Mouse (Mus musculus) right cerebral cortex, postnatal 14 days (tissue): Measurements from ENCODE around the gene Kcna5.

Source experiments
- DNase-seq: peaks from one replicate; pipeline ENCODE4 v3.0.0; 2022

Kcna5 gene

GRCm38 (mm10) chr6:126535208-126535910, at the start of gene Kcna5:
Gene Kcna5, minus strand, starts transcription at chr6:126535412.
- peak; percentile 11 for DNase-seq

- no peak for DNase-seq
Measured at GRCm38 (mm10) chr6:126583075-126583474, 47.9 kb upstream of the Kcna5 start.

DNA sequence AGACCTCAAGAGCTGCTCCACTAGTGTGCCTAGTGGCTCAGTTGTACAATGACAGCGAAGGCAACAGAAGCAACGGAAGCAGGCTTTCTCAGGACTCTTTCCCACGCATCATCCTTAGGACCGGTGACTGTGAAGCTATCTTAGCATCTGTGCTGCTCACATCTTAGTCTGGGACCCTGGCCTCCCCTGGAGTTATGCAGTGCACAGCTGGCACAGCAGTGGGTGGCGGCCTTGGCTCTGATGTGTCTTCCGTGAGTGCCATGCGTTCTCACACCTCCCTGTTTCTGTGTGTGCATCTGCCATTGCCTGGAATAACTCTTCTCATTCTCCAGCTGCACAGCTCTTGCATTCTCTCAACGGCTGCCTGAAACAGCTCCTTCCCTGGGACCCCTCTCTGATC, 46.4 kb upstream of the Kcna5 start:
- peak; percentile 43 for DNase-seq

- no peak for DNase-seq
Measured at GRCm38 (mm10) chr6:126580571-126580970, 45.4 kb upstream of the Kcna5 start.

DNA sequence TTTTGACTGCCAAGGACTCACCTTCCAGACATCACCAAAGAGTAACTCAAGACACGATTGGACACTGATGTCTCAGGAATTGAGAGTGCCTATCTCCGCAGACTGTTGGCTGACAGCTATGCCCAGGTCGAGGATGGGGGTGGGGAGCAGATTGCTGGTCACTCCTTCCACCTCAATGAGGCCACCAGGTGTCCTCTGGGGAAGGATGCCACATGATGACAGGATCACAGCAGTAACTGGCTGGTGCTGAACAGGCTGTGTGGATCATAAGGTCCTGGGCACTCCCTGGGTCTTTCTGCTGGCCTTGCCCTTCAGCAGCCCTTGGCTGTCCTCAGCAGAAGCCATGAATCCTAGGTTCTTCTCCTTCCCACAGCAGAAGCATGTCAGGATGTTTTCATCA, 42.2 kb upstream of the Kcna5 start:
- DNase-seq = no peak

DNA sequence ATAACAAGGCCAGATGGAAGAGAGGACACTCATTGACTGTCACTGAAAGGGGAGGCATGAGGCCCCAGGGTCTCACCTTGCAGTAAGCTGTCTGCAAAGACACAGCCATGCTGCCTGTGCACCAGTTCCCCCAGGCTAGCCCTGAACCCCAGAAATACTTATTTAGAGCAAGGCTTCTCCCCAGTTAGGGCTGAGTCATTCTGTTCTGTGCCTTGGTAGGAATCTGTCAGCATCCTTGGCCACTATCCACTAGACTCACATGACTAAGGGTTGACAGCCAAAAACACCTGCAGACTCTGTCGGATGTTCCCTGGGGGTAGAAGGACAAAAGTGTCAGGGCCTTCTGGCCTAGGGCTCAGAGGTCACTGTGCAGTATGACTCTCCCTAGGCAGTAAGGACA, 41.4 kb upstream of the Kcna5 start:
- no peak for DNase-seq

DNA sequence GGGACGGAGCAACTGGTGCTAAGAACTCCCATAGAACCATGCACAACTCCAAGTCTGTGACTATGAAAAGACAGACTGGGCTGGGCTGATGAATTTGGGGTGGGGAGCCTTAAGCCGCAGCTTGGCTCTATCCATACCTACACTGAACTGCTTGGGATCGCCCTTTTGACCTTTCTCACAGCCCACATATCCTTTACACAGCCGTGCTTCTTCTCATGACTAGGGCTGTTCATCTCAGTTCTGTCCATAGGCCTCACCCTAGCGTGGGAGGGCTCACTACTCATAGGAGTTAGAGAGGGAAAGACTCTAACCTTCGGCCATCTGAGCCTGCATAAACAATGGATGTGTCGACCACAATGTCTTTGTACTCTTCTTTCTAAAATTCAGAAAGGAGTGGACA, 39.6 kb upstream of the Kcna5 start:
- DNase-seq = no peak

DNA sequence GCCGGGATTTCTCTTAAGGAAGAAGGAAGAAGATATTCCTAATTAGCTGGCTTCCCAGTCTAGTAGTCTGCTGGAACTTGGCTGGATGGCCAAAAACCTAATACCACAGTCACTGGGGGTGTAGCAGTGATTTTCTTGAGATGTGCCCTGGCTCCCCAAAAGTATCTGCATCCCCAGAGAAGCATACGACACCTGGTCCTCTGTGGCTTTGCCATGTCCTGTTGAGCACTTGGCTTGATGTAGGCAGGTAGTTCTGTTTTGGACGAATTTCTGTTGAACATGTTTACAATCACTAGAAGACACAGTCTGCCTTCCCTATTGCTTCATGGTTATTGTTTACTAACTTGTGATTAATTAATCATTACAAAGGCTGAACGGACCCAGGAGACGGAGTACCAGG, 37.8 kb upstream of the Kcna5 start:
- no peak for DNase-seq

GRCm38 (mm10) chr6:126569809-126570208, 34.6 kb upstream of the Kcna5 start:
- peak; percentile 54 for DNase-seq

DNA sequence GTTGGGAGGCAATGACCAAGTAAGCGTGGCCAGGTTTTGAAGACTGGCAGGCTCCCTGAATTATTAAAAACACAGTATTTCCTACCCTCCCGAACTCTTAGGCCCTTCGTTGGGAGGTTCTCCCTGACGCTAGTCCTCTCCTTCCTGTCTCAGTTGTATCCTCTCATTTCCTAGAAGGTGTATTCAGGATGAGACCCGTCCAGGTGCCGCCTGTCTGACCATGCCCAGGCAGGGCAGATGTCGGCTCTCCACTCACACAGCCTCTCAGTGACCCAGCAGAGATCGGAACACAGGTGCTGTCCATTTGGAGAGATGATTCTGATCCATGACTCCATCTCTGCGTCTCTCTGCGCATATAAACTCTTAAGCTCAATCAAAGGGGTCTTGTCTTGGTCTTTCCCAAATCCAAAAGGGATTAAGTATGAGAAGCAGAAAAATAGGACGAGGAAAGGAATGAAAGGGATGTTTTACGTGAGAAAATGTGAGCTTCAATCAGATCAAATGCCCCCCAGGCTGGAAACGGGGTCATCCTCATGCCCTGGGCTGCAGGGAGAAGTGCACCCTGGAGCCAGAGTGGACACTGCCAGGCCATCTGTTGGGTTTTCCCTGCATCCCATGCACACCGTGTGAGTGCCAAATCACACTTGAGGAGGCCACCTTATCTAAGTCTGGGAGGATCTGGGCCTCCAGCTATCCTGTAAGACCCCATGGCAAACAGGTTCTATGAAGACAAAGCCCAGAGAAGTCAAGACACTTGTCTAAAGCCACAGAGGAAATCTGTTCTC, 33.0 kb upstream of the Kcna5 start:
- DNase-seq = no peak

- DNase-seq = no peak
Measured at GRCm38 (mm10) chr6:126567326-126567725, 32.1 kb upstream of the Kcna5 start.

- no peak for DNase-seq
Measured at GRCm38 (mm10) chr6:126564376-126564775, 29.2 kb upstream of the Kcna5 start.

- peak; percentile 83 for DNase-seq
Measured at GRCm38 (mm10) chr6:126563898-126564297, 28.7 kb upstream of the Kcna5 start.

DNA sequence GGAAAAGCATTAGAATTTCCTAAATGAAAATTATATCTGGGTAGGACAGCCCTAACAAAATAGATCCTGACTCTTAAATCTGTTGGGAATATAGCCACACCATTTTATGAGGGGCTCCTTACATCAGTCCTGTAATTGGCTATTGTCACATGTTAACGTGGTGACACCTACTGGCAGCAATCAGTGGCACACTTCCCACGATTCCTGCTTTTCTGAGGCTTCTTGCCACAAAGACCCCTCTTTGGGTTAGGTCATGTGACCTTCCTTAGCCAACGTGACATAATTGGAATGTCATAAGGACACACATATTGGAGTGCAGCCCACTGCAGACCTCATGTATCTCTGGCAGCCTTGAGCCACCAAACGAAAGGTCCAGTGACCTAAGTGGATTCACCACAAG, 26.5 kb upstream of the Kcna5 start:
- DNase-seq = no peak

DNA sequence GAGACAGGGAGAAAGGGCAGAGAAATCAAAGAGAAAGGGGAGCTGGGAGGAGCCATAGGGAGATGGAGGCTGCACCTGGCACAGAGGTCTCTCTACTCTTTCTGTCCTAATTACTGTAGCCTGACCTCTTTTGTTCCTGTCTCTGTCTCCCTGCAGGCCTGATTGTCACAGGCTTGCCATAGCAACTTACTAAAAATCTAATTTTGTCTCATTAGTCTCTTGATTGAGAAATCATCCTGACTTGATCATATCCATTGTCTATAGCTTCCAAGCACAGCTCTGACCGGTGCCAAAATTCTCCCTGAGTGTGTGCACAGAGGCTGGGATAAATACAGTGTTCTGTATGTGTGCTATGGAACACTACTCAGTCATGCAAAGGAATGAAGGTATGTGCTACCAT, 25.5 kb upstream of the Kcna5 start:
- DNase-seq = no peak

DNA sequence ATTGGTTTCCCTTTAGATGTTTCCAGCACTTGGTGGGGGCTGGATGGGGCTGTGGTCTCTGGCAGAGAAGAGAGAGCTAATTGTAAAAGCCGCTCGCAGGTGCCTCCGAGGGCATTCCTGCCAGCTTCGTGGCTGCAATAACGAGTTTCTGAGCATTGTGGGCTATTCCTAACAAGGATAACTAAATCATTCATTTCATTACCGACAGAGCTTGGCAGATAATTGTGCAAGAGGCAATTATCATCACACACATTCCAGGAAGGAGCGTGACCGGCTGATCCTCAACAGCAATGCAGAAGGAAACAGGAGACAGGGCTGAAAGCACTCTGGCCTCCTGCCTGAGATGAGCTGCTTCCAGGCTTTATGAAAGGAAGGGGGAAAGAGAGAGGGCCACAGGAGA, 24.8 kb upstream of the Kcna5 start:
- DNase-seq = no peak

DNA sequence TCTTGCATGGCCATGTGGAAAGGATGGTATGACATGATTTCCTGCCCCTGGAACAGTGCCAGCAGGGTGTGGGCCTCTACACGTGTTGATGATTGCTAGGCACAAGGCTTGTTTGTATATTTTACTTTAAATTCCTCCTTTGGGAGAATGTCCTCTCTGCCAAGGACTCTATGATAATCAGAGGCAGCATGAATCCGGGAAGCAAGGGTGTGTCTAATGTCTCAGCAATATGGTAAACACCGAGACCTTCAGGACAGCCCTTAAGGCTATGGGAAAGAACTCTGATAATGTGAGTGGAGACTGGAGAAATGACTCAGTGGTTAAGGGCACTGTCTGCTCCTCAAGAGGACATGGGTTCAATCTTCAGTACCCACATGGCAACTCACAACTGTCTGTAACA, 23.1 kb upstream of the Kcna5 start:
- DNase-seq = no peak

GRCm38 (mm10) chr6:126553812-126554211, 18.6 kb upstream of the Kcna5 start:
- peak; percentile 58 for DNase-seq

GRCm38 (mm10) chr6:126551862-126552395, 16.7 kb upstream of the Kcna5 start:
- no peak for DNase-seq

DNA sequence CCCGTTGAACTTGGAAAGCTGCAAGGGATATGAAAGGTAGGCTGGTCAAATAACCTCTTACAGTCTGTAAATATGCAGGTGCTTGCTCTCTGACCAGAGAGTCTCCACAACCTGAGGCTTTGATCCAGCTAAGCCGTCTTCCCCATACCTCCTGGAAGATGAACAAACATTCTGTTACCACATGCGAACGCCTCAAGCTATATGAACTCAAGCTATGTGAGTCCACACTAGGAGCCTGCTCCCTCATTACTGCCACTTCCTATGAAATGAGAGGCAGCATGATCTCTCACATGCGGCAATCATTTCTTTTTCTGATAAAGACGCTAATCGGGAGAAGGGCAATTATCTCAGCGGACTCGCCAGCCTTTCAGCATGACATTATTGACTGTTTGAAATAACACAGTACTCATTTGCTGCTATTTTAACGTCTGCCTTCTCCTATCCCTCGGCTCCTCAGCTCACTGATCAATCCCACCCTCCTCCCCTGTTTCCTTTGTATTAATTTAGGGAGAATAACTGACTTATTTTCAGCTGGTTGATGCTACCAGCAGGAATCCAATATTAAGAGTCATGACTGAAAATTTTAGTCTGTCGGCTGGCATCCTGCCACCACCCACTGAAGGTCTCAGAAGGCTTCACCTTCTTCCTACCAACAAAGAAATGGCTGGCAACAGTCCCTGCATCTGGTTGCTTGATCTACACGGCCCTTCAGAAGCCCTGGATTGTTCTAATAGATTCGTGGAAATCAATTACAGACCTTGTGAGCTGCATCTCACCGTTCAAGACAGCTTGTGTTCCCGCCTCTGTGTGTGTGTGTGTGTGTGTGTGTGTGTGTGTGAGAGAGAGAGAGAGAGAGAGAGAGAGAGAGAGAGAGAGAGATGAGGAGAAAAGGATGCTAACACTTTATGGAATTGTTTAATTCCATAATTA, 9.2 kb upstream of the Kcna5 start:
- DNase-seq = no peak

DNA sequence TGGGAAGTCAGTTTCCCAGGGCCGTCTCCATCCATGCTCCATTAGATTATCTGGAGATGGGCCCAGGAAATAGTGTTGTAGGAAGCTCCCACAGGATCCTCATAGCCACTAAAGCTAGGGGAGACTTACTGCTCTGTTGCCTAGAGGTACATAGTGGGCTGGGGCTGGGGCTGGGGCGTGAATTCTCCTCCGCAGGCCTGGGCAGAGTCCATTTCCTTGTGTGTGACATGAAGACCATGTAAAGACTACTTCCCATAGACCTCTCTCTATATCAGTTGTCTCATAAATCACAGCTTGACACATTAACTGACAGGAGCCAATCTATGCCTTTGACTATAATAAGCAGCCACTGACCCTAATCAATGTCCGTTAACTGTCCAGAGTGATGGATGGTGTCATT, 7.5 kb upstream of the Kcna5 start:
- no peak for DNase-seq

GRCm38 (mm10) chr6:126537512-126537911, 2.3 kb upstream of the Kcna5 start:
- no peak for DNase-seq

- no peak for DNase-seq
Measured at GRCm38 (mm10) chr6:126536926-126537325, 1.7 kb upstream of the Kcna5 start.
